Mouse (Mus musculus): ENCODE measurements around the gene Slc9a3r1.
A peak's percentile ranks its signal among the peaks of the same experiment; 100 is the strongest.

Slc9a3r1 gene

GRCm38 (mm10) chr11:115162832-115163480, at the start of gene Slc9a3r1:
Gene Slc9a3r1, plus strand, starts transcription at chr11:115163341.
- DNase-seq (ENCODE audit: low read depth), result peak; percentile 99

- no peak for DNase-seq (ENCODE audit: low read depth)
Observed at GRCm38 (mm10) chr11:115119409-115119808, 43.7 kb upstream of the Slc9a3r1 start.

GRCm38 (mm10) chr11:115128483-115128882, 34.7 kb upstream of the Slc9a3r1 start:
- DNase-seq (ENCODE audit: low read depth), result no peak

- DNase-seq (ENCODE audit: low read depth), result no peak
Observed at GRCm38 (mm10) chr11:115129508-115130126, 33.5 kb upstream of the Slc9a3r1 start.

- DNase-seq (ENCODE audit: low read depth), result no peak
Observed at GRCm38 (mm10) chr11:115131768-115132381, 31.3 kb upstream of the Slc9a3r1 start.

- DNase-seq (ENCODE audit: low read depth), result no peak
Observed at GRCm38 (mm10) chr11:115133800-115134199, 29.3 kb upstream of the Slc9a3r1 start, which contains the start of gene Cd300lf. Gene Cd300lf, minus strand, starts transcription at chr11:115133992.

GRCm38 (mm10) chr11:115138597-115139262, 24.4 kb upstream of the Slc9a3r1 start:
- DNase-seq (ENCODE audit: low read depth), result no peak

- DNase-seq (ENCODE audit: low read depth), result no peak
Observed at GRCm38 (mm10) chr11:115141970-115142369, 21.2 kb upstream of the Slc9a3r1 start.

GRCm38 (mm10) chr11:115147813-115148212, 15.3 kb upstream of the Slc9a3r1 start:
- DNase-seq (ENCODE audit: low read depth), result no peak

- no peak for DNase-seq (ENCODE audit: low read depth)
Observed at GRCm38 (mm10) chr11:115150741-115151254, 12.3 kb upstream of the Slc9a3r1 start.

- no peak for DNase-seq (ENCODE audit: low read depth)
Observed at GRCm38 (mm10) chr11:115151755-115152429, 11.2 kb upstream of the Slc9a3r1 start.

GRCm38 (mm10) chr11:115153088-115153487, 10.1 kb upstream of the Slc9a3r1 start:
- DNase-seq (ENCODE audit: low read depth), result no peak

GRCm38 (mm10) chr11:115153699-115154292, 9.3 kb upstream of the Slc9a3r1 start:
- DNase-seq (ENCODE audit: low read depth), result peak; percentile 67

GRCm38 (mm10) chr11:115155053-115155634, 8.0 kb upstream of the Slc9a3r1 start:
- no peak for DNase-seq (ENCODE audit: low read depth)

GRCm38 (mm10) chr11:115157933-115158719, 5.0 kb upstream of the Slc9a3r1 start:
- no peak for DNase-seq (ENCODE audit: low read depth)

- DNase-seq (ENCODE audit: low read depth), result no peak
Observed at GRCm38 (mm10) chr11:115160016-115160797, 2.9 kb upstream of the Slc9a3r1 start.

- DNase-seq (ENCODE audit: low read depth), result peak; percentile 64
Observed at GRCm38 (mm10) chr11:115160883-115161577, 2.1 kb upstream of the Slc9a3r1 start.

GRCm38 (mm10) chr11:115161578-115162204, 1.4 kb upstream of the Slc9a3r1 start:
- DNase-seq (ENCODE audit: low read depth), result no peak
